Mouse (Mus musculus): ENCODE results near the gene Gnai2. TPM values are rescaled to one million over a fixed set of nuclear protein-coding genes. Genes with fewer than 3 reads are reported as not detected.

The Gnai2 gene
- polyA plus RNA-seq, 1 experiment, result 551 TPM

GRCm38 (mm10) chr9:107641666-107642065 is 6.5 kb upstream of the Gnai2 start:
- no peak for TF ChIP-seq GATA1 (IDR thresholded peaks at IDR 0.05; ENCODE audit: low read length)

GRCm38 (mm10) chr9:107640257-107640772 is 5.1 kb upstream of the Gnai2 start:
- TF ChIP-seq GATA1 (IDR thresholded peaks at IDR 0.05; ENCODE audit: low read length), result no peak

DNA sequence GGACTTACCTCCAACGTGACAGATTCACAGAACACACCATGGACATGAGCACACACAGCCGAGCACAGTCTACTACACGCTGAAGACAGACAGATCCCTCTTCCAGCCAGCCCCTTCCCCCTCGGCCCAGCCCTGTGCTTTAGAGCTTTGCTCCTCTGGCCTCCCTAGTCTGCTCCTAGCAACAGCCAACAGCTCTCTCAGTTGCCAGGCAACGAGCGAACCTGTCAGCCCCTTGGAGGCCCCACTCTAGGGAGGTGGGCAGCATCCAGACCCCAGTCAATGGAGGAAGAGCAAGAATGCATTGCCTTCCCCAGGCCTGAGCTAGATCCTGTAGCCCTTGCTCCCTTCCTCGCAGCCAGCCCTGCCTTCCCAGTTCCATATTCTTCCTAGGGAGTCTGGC is 1.9 kb upstream of the Gnai2 start:
- TF ChIP-seq GATA1 (IDR thresholded peaks at IDR 0.05; ENCODE audit: low read length), result no peak

GRCm38 (mm10) chr9:107634406-107635278 is 525 bp downstream of the Gnai2 start:
- no peak for TF ChIP-seq GATA1 (IDR thresholded peaks at IDR 0.05; ENCODE audit: low read length)

- no peak for TF ChIP-seq GATA1 (IDR thresholded peaks at IDR 0.05; ENCODE audit: low read length)
Measured at GRCm38 (mm10) chr9:107633661-107634405, 1.3 kb downstream of the Gnai2 start.

GRCm38 (mm10) chr9:107633091-107633660 is 2.0 kb downstream of the Gnai2 start:
- TF ChIP-seq GATA1 (IDR thresholded peaks at IDR 0.05; ENCODE audit: low read length), result no peak

- no peak for TF ChIP-seq GATA1 (IDR thresholded peaks at IDR 0.05; ENCODE audit: low read length)
Measured at GRCm38 (mm10) chr9:107632478-107632877, 2.7 kb downstream of the Gnai2 start.

DNA sequence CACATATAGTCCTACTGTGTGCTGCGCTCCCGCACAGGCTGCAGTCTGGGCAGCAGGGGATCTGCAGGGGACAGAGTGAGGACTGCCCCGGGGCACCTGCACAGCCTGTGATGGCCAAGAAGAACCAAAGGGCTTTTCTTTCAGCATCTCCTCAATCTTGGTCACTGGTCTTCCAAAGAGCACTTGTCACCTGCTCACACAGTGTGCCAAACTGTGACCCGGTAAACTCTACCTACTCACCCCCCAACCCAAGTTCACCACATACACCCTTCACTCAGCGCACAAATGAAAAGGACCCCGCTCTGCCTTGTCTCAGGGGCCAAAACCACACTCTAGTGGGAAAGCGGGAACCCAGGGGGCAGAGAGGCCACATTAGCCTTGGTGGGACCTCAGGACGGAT is 3.3 kb downstream of the Gnai2 start:
- no peak for TF ChIP-seq GATA1 (IDR thresholded peaks at IDR 0.05; ENCODE audit: low read length)

- no peak for TF ChIP-seq GATA1 (IDR thresholded peaks at IDR 0.05; ENCODE audit: low read length)
Measured at GRCm38 (mm10) chr9:107631311-107631826, 3.8 kb downstream of the Gnai2 start.

- no peak for TF ChIP-seq GATA1 (IDR thresholded peaks at IDR 0.05; ENCODE audit: low read length)
Measured at GRCm38 (mm10) chr9:107630576-107630975, 4.6 kb downstream of the Gnai2 start.

DNA sequence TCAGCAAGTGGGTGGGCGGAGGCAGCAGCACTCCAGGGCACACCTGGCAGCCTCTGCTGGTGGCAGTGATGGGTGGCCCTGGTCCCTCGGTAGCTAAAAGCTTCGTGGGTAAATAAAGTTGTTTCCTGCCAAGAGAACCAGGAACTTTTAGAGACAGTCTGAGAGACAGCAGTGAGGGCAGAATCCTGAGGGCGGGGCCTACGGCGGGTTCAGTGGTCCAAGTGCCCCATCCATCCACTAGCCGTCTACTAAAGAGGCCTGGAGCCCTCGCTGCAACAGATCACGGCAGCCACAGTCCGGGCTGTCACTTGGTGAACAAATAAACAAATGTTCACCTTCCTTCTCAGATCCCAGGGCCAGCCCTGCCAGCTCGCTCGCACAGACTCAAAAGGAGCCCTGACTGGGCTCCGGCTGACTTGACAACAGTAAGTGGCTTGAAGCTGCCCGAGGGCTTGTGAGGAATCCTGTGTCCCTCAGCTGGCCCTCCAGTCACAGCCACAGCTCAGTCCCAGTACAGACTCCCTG is 5.2 kb downstream of the Gnai2 start:
- no peak for TF ChIP-seq GATA1 (IDR thresholded peaks at IDR 0.05; ENCODE audit: low read length)

DNA sequence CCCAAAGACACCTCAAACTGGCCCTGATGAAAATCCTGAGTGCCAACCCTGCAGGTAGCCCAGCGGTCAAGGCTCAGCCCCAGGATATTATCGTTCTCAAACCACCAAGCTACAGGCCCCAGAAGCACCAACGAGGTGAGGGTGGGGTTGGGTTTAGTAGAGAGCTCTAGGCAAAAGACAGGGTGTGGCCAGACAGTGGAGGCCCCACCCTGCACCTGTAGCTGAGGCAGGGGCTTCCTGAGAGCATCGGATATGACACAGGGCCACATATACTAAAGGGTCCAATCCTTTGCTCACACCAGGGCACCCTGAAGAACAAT is 5.8 kb downstream of the Gnai2 start:
- no peak for TF ChIP-seq GATA1 (IDR thresholded peaks at IDR 0.05; ENCODE audit: low read length)

GRCm38 (mm10) chr9:107628721-107629410 is 6.3 kb downstream of the Gnai2 start:
- TF ChIP-seq GATA1 (IDR thresholded peaks at IDR 0.05; ENCODE audit: low read length), result no peak

DNA sequence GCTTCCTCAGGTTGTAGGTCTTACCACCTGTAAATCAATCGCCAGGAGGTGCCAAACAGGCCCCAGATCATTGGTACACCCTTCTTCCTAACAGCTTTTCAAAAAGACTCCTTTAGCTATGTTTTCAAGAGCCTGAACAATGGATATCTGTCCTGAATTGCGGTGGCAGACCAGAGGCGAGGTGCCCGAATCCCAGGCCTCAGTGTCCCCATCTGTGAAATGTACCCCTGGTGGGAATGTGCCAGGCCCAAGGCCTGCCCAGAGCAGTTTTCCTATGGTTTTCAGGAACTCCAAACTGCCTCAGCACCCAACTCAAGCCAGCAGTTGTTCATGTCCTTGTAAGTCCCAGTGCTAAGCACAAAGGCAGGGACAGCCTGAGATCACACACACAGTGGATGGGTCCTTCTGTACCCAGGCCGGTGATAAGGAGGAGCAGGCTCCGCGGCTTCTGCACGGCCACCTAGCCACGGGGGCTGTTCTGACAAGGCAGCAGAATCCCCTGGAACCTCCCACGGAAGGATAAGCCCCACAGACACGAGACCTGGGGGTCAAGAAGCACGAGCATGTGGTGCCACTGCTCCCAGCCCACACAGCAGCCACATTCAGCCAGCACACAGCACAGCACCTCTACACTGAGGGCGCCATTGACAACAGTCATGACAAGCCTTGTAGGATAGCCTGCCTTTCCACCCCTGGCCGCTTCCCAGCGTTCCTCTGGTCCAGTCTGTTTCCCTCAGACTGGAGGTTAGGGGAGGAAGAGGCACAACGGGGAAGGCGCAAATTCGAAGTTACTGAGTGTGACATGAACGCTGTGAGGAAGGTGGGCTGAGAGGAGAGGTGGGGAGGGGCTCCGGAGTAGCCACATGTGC is 7.5 kb downstream of the Gnai2 start:
- TF ChIP-seq GATA1 (IDR thresholded peaks at IDR 0.05; ENCODE audit: low read length), result no peak
